Mouse (Mus musculus): ENCODE measurements around the gene Dlgap4. TPM values are rescaled to one million over a fixed set of nuclear protein-coding genes. Genes with fewer than 3 reads are reported as not detected.
"Not testable (repeated sequence)": the region's sequence is repeated elsewhere in the genome, so short reads cannot be mapped to it uniquely, and the experiment has no call there.

Dlgap4 gene
- polyA plus RNA-seq, 1 experiment from 2014 or later, result 56.3 TPM

DNA sequence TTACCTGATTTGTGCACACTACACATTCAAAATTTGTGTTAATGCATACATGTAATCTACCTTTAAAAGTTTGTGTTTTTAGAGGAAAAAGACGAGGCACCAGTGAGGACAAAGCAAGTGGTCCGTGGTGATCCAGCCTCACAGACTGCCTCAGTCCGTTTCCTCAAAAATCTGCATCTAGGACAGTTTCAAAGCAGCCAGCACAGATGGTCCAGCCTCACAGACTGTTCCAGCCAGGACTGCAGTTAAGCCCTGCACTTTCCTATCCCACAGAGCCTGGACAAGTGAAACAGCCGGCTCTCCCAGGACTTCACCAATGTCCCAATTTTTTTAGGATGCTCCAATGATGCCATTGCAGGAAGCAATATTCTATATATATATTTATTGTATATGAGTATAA lies 187.5 kb downstream of the Dlgap4 start:
- 68% methylated on average over 4 of the region's 4 CpGs for WGBS
- no peaks in the 10 kb centered on the region for H3K27me3 ChIP-seq (replicated peaks)
- no peak overlapping the region for H3K4me2 ChIP-seq
- H3K9me3 ChIP-seq, result no peaks in the 10 kb centered on the region
- H3K4me1 ChIP-seq, result no peaks in the 10 kb centered on the region
- ATAC-seq (ENCODE audit: insufficient read depth, low FRiP score, low read depth), result no peak
- H3K9ac ChIP-seq, result no peak overlapping the region
- H3K36me3 ChIP-seq, result no peaks in the 10 kb centered on the region
- no peak overlapping the region for H3K27ac ChIP-seq
- H3K4me3 ChIP-seq (replicated peaks), result no peak overlapping the region

DNA sequence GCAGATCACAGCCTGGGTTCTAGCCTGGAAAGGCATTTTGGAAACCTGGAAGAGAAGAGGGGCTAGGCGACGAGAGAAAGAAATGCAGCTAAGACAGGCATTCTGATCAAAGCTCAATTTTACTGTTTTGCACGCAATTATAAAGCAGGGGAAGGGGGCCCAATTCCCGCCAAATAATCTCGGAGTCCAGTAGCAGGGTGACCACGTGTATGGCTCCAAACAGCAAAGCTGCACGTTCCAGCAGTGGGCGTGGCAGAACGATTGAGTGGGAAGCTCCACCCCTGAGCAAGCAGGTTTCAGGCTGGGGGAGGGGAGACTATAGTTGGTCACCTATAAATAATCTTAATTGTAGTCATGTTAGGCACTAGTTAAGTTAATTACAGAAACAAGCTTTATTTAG lies 188.6 kb downstream of the Dlgap4 start:
- H3K9ac ChIP-seq; H3K36me3 ChIP-seq; H3K4me2 ChIP-seq; H3K4me3 ChIP-seq (replicated peaks); H3K27me3 ChIP-seq (replicated peaks); H3K4me1 ChIP-seq; ATAC-seq (ENCODE audit: insufficient read depth, low FRiP score, low read depth); H3K27ac ChIP-seq; H3K9me3 ChIP-seq: not testable (repeated sequence)
- 38% methylated on average over 9 of the region's 9 CpGs for WGBS

DNA sequence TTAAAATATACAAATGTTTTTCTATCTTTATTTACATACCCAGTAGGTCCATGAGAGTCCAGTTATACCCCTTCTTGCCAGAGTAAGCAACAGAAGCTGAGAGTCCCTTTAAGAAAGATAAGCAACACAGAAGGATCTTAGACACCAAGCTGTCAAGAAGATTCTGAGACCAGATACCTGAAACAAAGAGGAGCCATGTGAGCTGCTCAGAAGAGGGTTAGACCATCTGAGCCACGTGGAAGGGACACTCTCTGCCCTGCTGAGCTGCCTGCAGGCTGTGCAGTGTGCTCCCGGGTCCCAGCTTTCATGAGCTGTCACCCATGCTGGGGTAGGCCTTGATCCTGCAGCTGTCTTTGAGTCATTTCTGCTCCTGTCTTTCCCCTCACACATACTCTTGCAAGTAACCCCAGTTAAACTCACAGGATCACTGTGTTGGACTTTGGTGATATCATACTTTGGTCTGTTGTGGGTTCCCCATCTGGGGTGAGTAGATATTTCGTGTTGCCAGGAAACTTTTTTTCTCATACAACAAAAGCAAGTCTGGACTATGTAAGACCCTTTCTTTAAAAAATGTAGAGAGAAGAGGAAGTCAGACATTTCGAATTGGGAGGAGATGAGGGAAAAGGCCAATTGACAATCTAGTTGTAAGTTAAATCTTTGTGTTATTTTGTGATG lies 190.3 kb downstream of the Dlgap4 start:
- ATAC-seq (ENCODE audit: insufficient read depth, low FRiP score, low read depth), result no peak
- Histone ChIP-seq H3K4me1 (no peaks in the 10 kb centered on the region), H3K9me3 (no peaks in the 10 kb centered on the region), H3K9ac (no peak overlapping the region), H3K27ac (no peak overlapping the region), H3K36me3 (no peaks in the 10 kb centered on the region), H3K27me3 (replicated peaks) (no peaks in the 10 kb centered on the region), H3K4me2 (no peak overlapping the region), H3K4me3 (replicated peaks) (no peak overlapping the region)
- whole genome bisulfite sequencing, result 64% methylated on average over 4 of the region's 4 CpGs

DNA sequence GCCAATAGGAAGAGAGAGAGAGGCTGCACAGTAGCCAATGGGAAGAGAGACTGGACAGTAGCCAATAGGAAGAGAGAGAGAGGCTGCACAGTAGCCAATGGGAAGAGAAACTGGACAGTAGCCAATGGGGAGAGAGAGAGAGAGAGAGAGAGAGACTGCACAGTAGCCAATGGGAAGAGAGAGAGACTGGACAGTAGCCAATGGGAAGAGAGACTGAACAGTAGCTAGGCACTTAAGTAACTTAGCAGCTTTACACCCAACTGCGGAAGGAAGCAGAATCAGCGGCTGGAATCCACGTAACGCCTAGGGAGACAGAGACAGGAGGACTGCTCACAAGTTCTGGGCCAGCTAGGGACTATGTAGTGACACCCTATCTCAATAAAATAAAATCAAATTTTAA lies 191.1 kb downstream of the Dlgap4 start:
- H3K36me3 ChIP-seq, result no peaks in the 10 kb centered on the region
- H3K27me3 ChIP-seq (replicated peaks), result no peaks in the 10 kb centered on the region
- 88% methylated on average over 4 of the region's 4 CpGs for WGBS
- no peak overlapping the region for H3K9ac ChIP-seq
- H3K4me1 ChIP-seq, result no peaks in the 10 kb centered on the region
- ATAC-seq (ENCODE audit: insufficient read depth, low FRiP score, low read depth), result no peak
- no peak overlapping the region for H3K4me2 ChIP-seq
- H3K4me3 ChIP-seq (replicated peaks), result no peak overlapping the region
- no peaks in the 10 kb centered on the region for H3K9me3 ChIP-seq
- H3K27ac ChIP-seq, result no peak overlapping the region

DNA sequence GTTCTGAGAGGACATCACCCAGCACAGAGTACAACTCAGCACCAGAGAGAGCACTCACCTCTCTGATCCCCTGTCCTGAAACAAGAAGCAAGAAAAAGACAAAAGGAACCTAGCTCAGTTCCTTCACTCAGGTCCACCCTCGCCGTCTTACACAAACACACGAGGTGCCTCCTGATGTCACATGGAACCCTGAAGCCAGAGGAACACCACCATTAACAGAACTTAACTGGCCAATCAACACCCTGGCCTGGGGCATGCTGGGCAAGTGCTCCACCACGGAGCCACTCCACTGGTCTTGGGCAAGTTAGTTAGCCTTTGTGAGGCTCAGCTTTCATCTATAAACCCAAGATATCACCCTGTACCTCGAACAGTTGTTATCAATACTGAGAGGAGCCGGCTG lies 193.4 kb downstream of the Dlgap4 start:
- H3K9ac ChIP-seq, result no peak overlapping the region
- no peak for ATAC-seq (ENCODE audit: insufficient read depth, low FRiP score, low read depth)
- WGBS, result 68% methylated on average over 6 of the region's 6 CpGs
- H3K4me1 ChIP-seq, result no peaks in the 10 kb centered on the region
- no peak overlapping the region for H3K27ac ChIP-seq
- H3K27me3 ChIP-seq (replicated peaks), result no peaks in the 10 kb centered on the region
- no peak overlapping the region for H3K4me2 ChIP-seq
- no peaks in the 10 kb centered on the region for H3K36me3 ChIP-seq
- no peak overlapping the region for H3K4me3 ChIP-seq (replicated peaks)
- H3K9me3 ChIP-seq, result no peaks in the 10 kb centered on the region

GRCm38 (mm10) chr2:156809579-156809978 lies 196.1 kb downstream of the Dlgap4 start:
- Histone ChIP-seq H3K4me1 (peaks cover 5% of the 10 kb centered on the region; the same call in 1 of the 2 replicates), H3K27me3 (replicated peaks) (no peaks in the 10 kb centered on the region), H3K4me2 (no peak overlapping the region), H3K36me3 (no peaks in the 10 kb centered on the region), H3K27ac (no peak overlapping the region), H3K9me3 (no peaks in the 10 kb centered on the region), H3K4me3 (replicated peaks) (no peak overlapping the region), H3K9ac (no peak overlapping the region)
- 35% methylated on average over 2 of the region's 2 CpGs for WGBS
- no peak for ATAC-seq (ENCODE audit: insufficient read depth, low FRiP score, low read depth)

- Histone ChIP-seq H3K27ac (no peak overlapping the region), H3K27me3 (replicated peaks) (no peaks in the 10 kb centered on the region), H3K4me3 (replicated peaks) (no peak overlapping the region), H3K4me1 (peaks cover 13% of the 10 kb centered on the region; the same call in 1 of the 2 replicates), H3K36me3 (no peaks in the 10 kb centered on the region), H3K9ac (no peak overlapping the region), H3K9me3 (no peaks in the 10 kb centered on the region), H3K4me2 (no peak overlapping the region)
- no peak for ATAC-seq (ENCODE audit: insufficient read depth, low FRiP score, low read depth)
- 97% methylated on average over 10 of the region's 10 CpGs for WGBS
Observed at GRCm38 (mm10) chr2:156810716-156811115, 197.2 kb downstream of the Dlgap4 start.

GRCm38 (mm10) chr2:156811556-156811955 lies 198.1 kb downstream of the Dlgap4 start:
- no peaks in the 10 kb centered on the region for H3K36me3 ChIP-seq
- no peaks in the 10 kb centered on the region for H3K9me3 ChIP-seq
- H3K4me1 ChIP-seq, result peaks cover 13% of the 10 kb centered on the region; the same call in 1 of the 2 replicates
- H3K27me3 ChIP-seq (replicated peaks), result no peaks in the 10 kb centered on the region
- H3K4me2 ChIP-seq, result no peak overlapping the region
- H3K27ac ChIP-seq, result no peak overlapping the region
- 73% methylated on average over 5 of the region's 5 CpGs for WGBS
- ATAC-seq (ENCODE audit: insufficient read depth, low FRiP score, low read depth), result no peak
- no peak overlapping the region for H3K9ac ChIP-seq
- H3K4me3 ChIP-seq (replicated peaks), result no peak overlapping the region

Other genes with a start within 250 kb of the Dlgap4 start
- gene Epb41l1, start 192.8 kb upstream of the Dlgap4 start, polyA plus RNA-seq (2015; fragmentation: Nextera tagmentation; extraction: Ambion mirVana), result 3.0 and 3.3 TPM in 2 replicates
- 28.0 and 30.5 TPM in 2 replicates for gene Aar2, start 66.1 kb upstream of the Dlgap4 start, polyA plus RNA-seq (2015; fragmentation: Nextera tagmentation; extraction: Ambion mirVana)
- gene Myl9, start 161.7 kb downstream of the Dlgap4 start, polyA plus RNA-seq (2015; fragmentation: Nextera tagmentation; extraction: Ambion mirVana), result 1,258 and 1,308 TPM in 2 replicates
- gene Tgif2, start 226.3 kb downstream of the Dlgap4 start, polyA plus RNA-seq (2015; fragmentation: Nextera tagmentation; extraction: Ambion mirVana), result 41.5 and 45.9 TPM in 2 replicates
- gene 4930518I15Rik, start 244.2 kb downstream of the Dlgap4 start, polyA plus RNA-seq (2015; fragmentation: Nextera tagmentation; extraction: Ambion mirVana), result 8.1 and 9.1 TPM in 2 replicates
- 224 and 234 TPM in 2 replicates for gene Rab5if, start 249.4 kb downstream of the Dlgap4 start, polyA plus RNA-seq (2015; fragmentation: Nextera tagmentation; extraction: Ambion mirVana)